Mouse (Mus musculus) brain, embryonic 14.5 days (tissue): ENCODE measurements around the gene Tbxa2r.

ENCODE experiments used
- CTCF ChIP-seq: fragments of 200-500 bp; IDR thresholded peaks from 2 replicates; pipeline ENCODE4 v1.5.1; 2012; ENCODE audit warnings: inconsistent platforms, mild to moderate bottlenecking, moderate library complexity, borderline replicate concordance; ENCODE audit not compliant: insufficient read depth, insufficient read length; ENCODE audit errors: extremely low read depth
- POLR2A ChIP-seq: fragments of 200-500 bp; IDR thresholded peaks from 2 replicates; pipeline ENCODE4 v1.6.1; 2012; ENCODE audit warnings: mild to moderate bottlenecking, inconsistent platforms, borderline replicate concordance; ENCODE audit not compliant: poor library complexity, insufficient read depth, insufficient read length, severe bottlenecking; ENCODE audit errors: extremely low read depth

DNA sequence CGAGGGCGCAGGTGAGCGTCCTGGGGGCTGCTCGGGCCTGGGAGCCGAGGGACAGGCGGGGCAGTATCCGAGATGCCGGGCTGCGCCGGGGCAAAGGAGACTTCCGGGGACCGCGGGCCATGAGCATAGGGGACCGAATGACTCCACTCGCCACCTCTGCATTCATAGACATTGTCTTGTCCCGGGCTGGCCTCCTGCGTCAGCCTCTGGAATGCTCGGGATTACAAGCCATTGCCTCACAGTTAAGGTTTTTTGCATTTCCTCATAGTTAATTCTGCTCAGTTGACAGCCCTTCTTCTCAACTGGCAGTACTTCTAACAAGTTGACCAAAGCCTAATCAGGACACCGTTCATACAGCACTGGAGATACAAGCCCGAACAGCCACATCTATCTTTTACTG, 7.1 kb upstream of the Tbxa2r start:
- TF ChIP-seq POLR2A = no peak
- no peak for TF ChIP-seq CTCF
